Mouse (Mus musculus) kidney, adult 2 months (tissue): Measurements from ENCODE around the gene Gm9736. TPM values are rescaled to one million over a fixed set of nuclear protein-coding genes. Genes with fewer than 3 reads are reported as not detected.
"Not testable (repeated sequence)": the region's sequence is repeated elsewhere in the genome, so short reads cannot be mapped to it uniquely, and the experiment has no call there.

Experiments
- DNase-seq: peaks from one replicate; pipeline ENCODE4 v3.0.0; 2021
- H3K27ac ChIP-seq: fragments of 200-500 bp; 2 replicates; pipeline ENCODE4 v1.5.1; 2012; ENCODE audit warnings: low read depth, low read length, control low read depth, inconsistent platforms; ENCODE audit not compliant: insufficient read depth
- H3K27me3 ChIP-seq: fragments of 200-500 bp; replicated peaks from 2 replicates; pipeline ENCODE4 v1.6.1; 2012; ENCODE audit warnings: mild to moderate bottlenecking, moderate library complexity, low read length, inconsistent platforms; ENCODE audit not compliant: control insufficient read depth, insufficient read depth
- H3K36me3 ChIP-seq: fragments of 200-500 bp; 2 replicates; pipeline ENCODE4 v1.6.1; 2012; ENCODE audit warnings: mild to moderate bottlenecking, moderate library complexity, low read length, inconsistent platforms; ENCODE audit not compliant: control insufficient read depth, insufficient read depth
- H3K4me1 ChIP-seq: fragments of 200-500 bp; 2 replicates; pipeline ENCODE4 v1.6.1; 2011; ENCODE audit warnings: low read length; ENCODE audit not compliant: control insufficient read depth, insufficient read depth
- H3K4me3 ChIP-seq: fragments of 200-500 bp; 2 replicates; pipeline ENCODE4 v1.5.1; 2011; ENCODE audit warnings: mild to moderate bottlenecking, low read depth, low read length, control low read depth; ENCODE audit not compliant: insufficient read depth
- CTCF ChIP-seq: fragments of 200-500 bp; conservative IDR thresholded peaks from 2 replicates; pipeline ENCODE4 v1.5.1; 2011; ENCODE audit warnings: low read depth, mild to moderate bottlenecking, control low read depth, low read length, moderate library complexity, mixed read lengths; ENCODE audit not compliant: insufficient read depth, insufficient read length
- POLR2A ChIP-seq: fragments of 200-500 bp; IDR thresholded peaks from one replicate; pipeline ENCODE4 v1.6.1; 2011; ENCODE audit warnings: low read depth, low read length, control low read depth
- WGBS: fragments of 180-500 bp; shearing (Covaris S2); methylation state at CpG from one replicate; pipeline ENCODE4 v1.1.7; 2018; 5-methylcytosine and 5-hydroxymethylcytosine counted together
- polyA plus RNA-seq: library from polyadenylated mRNA; depleted of rRNA; stranded (reverse); fragments of >200 nt; gene quantifications from 2 replicates; pipeline ENCODE4 v1.2.3, GENCODE M21; 2012; rRNA removed

Gene Gm9736
- polyA plus RNA-seq, 1 experiment, result not detected

- H3K4me3 ChIP-seq, result no peak overlapping the region
- H3K36me3 ChIP-seq, result no peaks in the 10 kb centered on the region
- H3K27ac ChIP-seq, result no peak overlapping the region
- DNase-seq, result no peak
- TF ChIP-seq POLR2A (no peak), CTCF (no peak)
- H3K27me3 ChIP-seq, result no peaks in the 10 kb centered on the region
- no peaks in the 10 kb centered on the region for H3K4me1 ChIP-seq
- 61% methylated on average over 4 of the region's 4 CpGs for WGBS
Observed at GRCm38 (mm10) chr10:77713734-77714133, 37.4 kb downstream of the Gm9736 start.

- not testable (repeated sequence) for H3K4me3 ChIP-seq, H3K4me1 ChIP-seq, H3K27ac ChIP-seq, H3K36me3 ChIP-seq, DNase-seq, H3K27me3 ChIP-seq
Observed at GRCm38 (mm10) chr10:77711157-77711556, 40.0 kb downstream of the Gm9736 start, which contains the start of gene Gm10024. Gene Gm10024, plus strand, starts transcription at chr10:77711457.

GRCm38 (mm10) chr10:77709831-77710230 is 41.3 kb downstream of the Gm9736 start:
- Histone ChIP-seq H3K36me3 (no peaks in the 10 kb centered on the region), H3K27me3 (no peaks in the 10 kb centered on the region), H3K4me1 (no peaks in the 10 kb centered on the region), H3K4me3 (no peak overlapping the region), H3K27ac (no peak overlapping the region)
- DNase-seq, result no peak
- TF ChIP-seq CTCF, result no peak
- no peak for TF ChIP-seq POLR2A
- 79% methylated on average over 3 of the region's 3 CpGs for WGBS

- no peak within 1 kb of the TSS for H3K4me3 ChIP-seq
- H3K27ac ChIP-seq, result no peak within 1 kb of the TSS
- H3K36me3 ChIP-seq, result no peaks in the 10 kb centered on the region
- no peak for DNase-seq
- WGBS, result 95% methylated on average over 1 of the region's 1 CpGs
- TF ChIP-seq CTCF, result no peak
- no peak for TF ChIP-seq POLR2A
- no peaks in the 10 kb centered on the region for H3K27me3 ChIP-seq
- no peaks in the 10 kb centered on the region for H3K4me1 ChIP-seq
Observed at GRCm38 (mm10) chr10:77706326-77706725, 44.8 kb downstream of the Gm9736 start, which contains the start of gene Gm10272. Gene Gm10272, plus strand, starts transcription at chr10:77706626.

Other genes starting within 250 kb of the Gm9736 start
- gene Fam207a, start 235.6 kb downstream of the Gm9736 start, polyA plus RNA-seq, result 30.5 and 31.4 TPM in 2 replicates
- 6.5 and 13.6 TPM in 2 replicates for gene Itgb2, start 221.1 kb downstream of the Gm9736 start, polyA plus RNA-seq
- gene Pttg1ip, start 169.6 kb downstream of the Gm9736 start, polyA plus RNA-seq, result 321 and 342 TPM in 2 replicates
- 241 and 269 TPM in 2 replicates for gene Sumo3, start 145.3 kb downstream of the Gm9736 start, polyA plus RNA-seq
- not detected in 2 replicates for gene Gm49325, start 145.2 kb downstream of the Gm9736 start, polyA plus RNA-seq
- gene Ube2g2, start 129.1 kb downstream of the Gm9736 start, polyA plus RNA-seq, result 29.9 and 33.8 TPM in 2 replicates
- 0.86 and 1.2 TPM in 2 replicates for gene Tspear, start 64.8 kb downstream of the Gm9736 start, polyA plus RNA-seq
- not detected in 2 replicates for gene Gm19402, start 60.6 kb downstream of the Gm9736 start, polyA plus RNA-seq
- not detected in 2 replicates for gene Gm9508, start 54.1 kb downstream of the Gm9736 start, polyA plus RNA-seq
- not detected in 2 replicates for gene Gm10272, start 44.7 kb downstream of the Gm9736 start, polyA plus RNA-seq
- gene Gm10024, start 39.9 kb downstream of the Gm9736 start, polyA plus RNA-seq, result not detected in 2 replicates
- not detected in 2 replicates for gene Gm10142, start 35.5 kb downstream of the Gm9736 start, polyA plus RNA-seq
- not detected in 2 replicates for gene Krtap12-1, start 30.8 kb downstream of the Gm9736 start, polyA plus RNA-seq
- not detected in 2 replicates for gene Gm10100, start 24.9 kb downstream of the Gm9736 start, polyA plus RNA-seq
- gene Gm18596, start 8.7 kb downstream of the Gm9736 start, polyA plus RNA-seq, result not detected in 2 replicates
- gene Gm3233, start 8.3 kb upstream of the Gm9736 start, polyA plus RNA-seq, result not detected in 2 replicates
- not detected in 2 replicates for gene Gm3238, start 20.0 kb upstream of the Gm9736 start, polyA plus RNA-seq
- not detected in 2 replicates for gene Gm7138, start 25.6 kb upstream of the Gm9736 start, polyA plus RNA-seq
- not detected in 2 replicates for gene Gm3250, start 31.2 kb upstream of the Gm9736 start, polyA plus RNA-seq
- not detected in 2 replicates for gene Gm7137, start 36.8 kb upstream of the Gm9736 start, polyA plus RNA-seq
- gene Gm9639, start 43.7 kb upstream of the Gm9736 start, polyA plus RNA-seq, result not detected in 2 replicates
- gene Gm19668, start 47.8 kb upstream of the Gm9736 start, polyA plus RNA-seq, result not detected in 2 replicates
- not detected in 2 replicates for gene Gm9507, start 60.5 kb upstream of the Gm9736 start, polyA plus RNA-seq
- gene Gm2696, start 63.3 kb upstream of the Gm9736 start, polyA plus RNA-seq, result not detected in 2 replicates
- not detected in 2 replicates for gene Krtap10-4, start 75.7 kb upstream of the Gm9736 start, polyA plus RNA-seq
- gene Krtap10-10, start 84.6 kb upstream of the Gm9736 start, polyA plus RNA-seq, result not detected in 2 replicates
- gene Gm36176, start 95.4 kb upstream of the Gm9736 start, polyA plus RNA-seq, result not detected in 2 replicates
- not detected in 2 replicates for gene Gm10318, start 101.5 kb upstream of the Gm9736 start, polyA plus RNA-seq
- not detected in 2 replicates for gene Gm3285, start 110.6 kb upstream of the Gm9736 start, polyA plus RNA-seq
- 8.4 and 8.6 TPM in 2 replicates for gene Lrrc3, start 151.2 kb upstream of the Gm9736 start, polyA plus RNA-seq
- gene Trpm2, start 219.2 kb upstream of the Gm9736 start, polyA plus RNA-seq, result 0.53 and 1.2 TPM in 2 replicates
- gene 1810043G02Rik, start 227.2 kb upstream of the Gm9736 start, polyA plus RNA-seq, result 60.5 and 75.3 TPM in 2 replicates